Comparison of ENCODE assay signal across 8 mouse cellular contexts in genomic region chrX:135035962-135036375, GRCm38 (mm10). TPM values are rescaled to one million over a fixed set of nuclear protein-coding genes. Genes with fewer than 3 reads are reported as not detected.
DNase-seq lines count a peak whose midpoint lies in the region; ATAC-seq lines count a peak whose summit lies in the region.

No protein-coding gene starts in this region.

- no peaks in the 10 kb centered on the region for H3K36me3 ChIP-seq in heart, embryonic 14.5 days (ENCODE audit: control insufficient read depth, insufficient read depth, low read length)
- no peaks in the 10 kb centered on the region for H3K36me3 ChIP-seq in stomach, embryonic 16.5 days (ENCODE audit: control insufficient read depth, insufficient read depth, low read length)

- H3K27me3 ChIP-seq in heart, embryonic 14.5 days (ENCODE audit: control insufficient read depth, insufficient read depth, low read length), result 0 out of 2 replicates have a peak, but pooled peaks cover 3% of the 10 kb centered on the region
- peaks cover 12% of the 10 kb centered on the region for H3K27me3 ChIP-seq in stomach, embryonic 16.5 days (ENCODE audit: control insufficient read depth, insufficient read depth, low read length)

- H3K9me3 ChIP-seq in heart, embryonic 14.5 days (ENCODE audit: control insufficient read depth, low read length), result no peaks in the 10 kb centered on the region
- no peaks in the 10 kb centered on the region for H3K9me3 ChIP-seq in stomach, embryonic 16.5 days (replicated peaks; ENCODE audit: control insufficient read depth, low read length)

- DNase-seq in heart, postnatal 4 days, result no peak
- peak; percentile 79 for DNase-seq in cerebellum, adult 9-10 months
- DNase-seq in frontal cortex, postnatal 36 days (ENCODE audit: low spot score in 2 of 2), result peak; percentile 17 to 32
- DNase-seq in layer of hippocampus, adult 9-11 months, result peak; percentile 24

- peak overlapping the region; percentile 20 to 28 for H3K4me3 ChIP-seq in heart, embryonic 14.5 days (ENCODE audit: control insufficient read depth in 1 of 2, insufficient read depth in 1 of 2, low read depth in 1 of 2, low read length in 2 of 2)
- H3K4me3 ChIP-seq in stomach, embryonic 16.5 days (replicated peaks; ENCODE audit: low read length), result peak overlapping the region; percentile 28

- H3K27ac ChIP-seq in heart, embryonic 14.5 days (replicated peaks in 1 of 2; ENCODE audit: control insufficient read depth in 1 of 2, insufficient read depth in 1 of 2, low read depth in 2 of 2, low read length in 2 of 2), result no peak overlapping the region
- H3K27ac ChIP-seq in stomach, embryonic 16.5 days (ENCODE audit: low read length), result no peak overlapping the region

- no peak overlapping the region for H3K9ac ChIP-seq in heart, embryonic 14.5 days (ENCODE audit: low read length)
- no peak overlapping the region for H3K9ac ChIP-seq in stomach, embryonic 16.5 days (ENCODE audit: low read length)

- H3K4me1 ChIP-seq in heart, embryonic 14.5 days (ENCODE audit: control insufficient read depth in 2 of 2, insufficient read depth in 2 of 2, low read length in 2 of 2), result no peaks in the 10 kb centered on the region
- no peaks in the 10 kb centered on the region for H3K4me1 ChIP-seq in stomach, embryonic 16.5 days (ENCODE audit: control insufficient read depth, insufficient read depth, low read length)

- no peak for ATAC-seq in heart, embryonic 14.5 days (ENCODE audit: insufficient number of reproducible peaks, insufficient read depth, low FRiP score, low read depth)
- peak; percentile 74 for ATAC-seq in megakaryocyte-erythroid progenitor cell, adult 5-6 weeks (replicated peaks; ENCODE audit: low FRiP score, low TSS enrichment, poor library complexity, severe bottlenecking)
- no peak for ATAC-seq in stomach, embryonic 16.5 days (ENCODE audit: insufficient read depth, low FRiP score)
- ATAC-seq in monocyte, adult 5-6 weeks (replicated peaks; ENCODE audit: insufficient number of reproducible peaks, low FRiP score, low TSS enrichment, poor library complexity, severe bottlenecking), result no peak

- 24% methylated on average over 24 of the region's 24 CpGs for WGBS in heart, embryonic 14.5 days
- 20% methylated on average over 24 of the region's 24 CpGs for WGBS in stomach, embryonic 16.5 days

- peak overlapping the region; percentile 60 for H3K4me2 ChIP-seq in heart, embryonic 14.5 days (ENCODE audit: low read length)
- H3K4me2 ChIP-seq in stomach, embryonic 16.5 days (ENCODE audit: low read depth, low read length), result peak overlapping the region; percentile 44

RNA-seq across cellular contexts. Expression of gene Zmat1, which starts 27.0 kb away (rescaled TPM):
- polyA plus RNA-seq in heart, embryonic 14.5 days (2014; fragmentation: Nextera tagmentation; extraction: Ambion mirVana), result 9.8 and 10.8 TPM in 2 replicates
- total RNA-seq in heart, postnatal 4 days (2021), result 1 to 10 TPM; 4.2 to 6.1 TPM
- 2.0 and 3.9 TPM in 2 replicates for total RNA-seq in megakaryocyte-erythroid progenitor cell, adult 5-6 weeks (2014; fragmentation: Nextera tagmentation)
- total RNA-seq in megakaryocyte-erythroid progenitor cell, adult 5-6 weeks (2017), result 0.99 and 1.7 TPM in 2 replicates
- polyA plus RNA-seq in stomach, embryonic 16.5 days (2015; fragmentation: Nextera tagmentation; extraction: Ambion mirVana), result 4.4 and 5.0 TPM in 2 replicates
- 1.8 to 4.6 TPM (median 3.4 TPM) in 3 replicates for total RNA-seq in monocyte, adult 5-6 weeks (2017)
